Mouse (Mus musculus) embryonic fibroblast, embryonic 13.5 days (primary cell): ENCODE measurements around the gene Hspb9.

Experiments
- CTCF ChIP-seq: IDR thresholded peaks from 2 replicates; pipeline ENCODE4 v1.5.1; 2011; ENCODE audit warnings: mild to moderate bottlenecking, control low read depth, low read length, moderate library complexity, borderline replicate concordance; ENCODE audit not compliant: insufficient read depth
- POLR2A ChIP-seq: IDR thresholded peaks from 2 replicates; pipeline ENCODE4 v1.6.1; 2011; ENCODE audit warnings: low read depth, mild to moderate bottlenecking, control low read depth, low read length, moderate library complexity

DNA sequence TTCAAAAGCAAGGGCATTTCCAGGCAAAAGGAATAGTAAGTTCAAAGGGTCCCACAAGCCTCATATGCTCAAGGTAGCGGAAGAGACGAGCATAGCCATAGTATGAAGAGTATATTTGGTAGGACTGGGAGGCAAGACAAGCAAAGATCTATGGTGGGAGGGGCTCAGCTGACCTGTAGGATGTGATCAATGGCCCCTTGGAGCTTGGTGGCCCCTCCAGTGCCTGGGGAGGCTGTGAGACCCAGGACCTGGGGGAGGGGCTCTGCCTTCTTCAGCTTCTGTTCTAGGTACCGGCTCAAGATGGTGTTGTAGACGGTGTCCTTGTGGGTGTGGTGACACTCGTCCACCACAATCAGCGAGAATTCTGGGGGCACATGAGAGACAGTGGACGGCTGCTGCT is 10.7 kb upstream of the Hspb9 start:
- no peak for TF ChIP-seq CTCF
- no peak for TF ChIP-seq POLR2A
